Comparison of ENCODE assay signal across 8 mouse cellular contexts in the genomic region with DNA sequence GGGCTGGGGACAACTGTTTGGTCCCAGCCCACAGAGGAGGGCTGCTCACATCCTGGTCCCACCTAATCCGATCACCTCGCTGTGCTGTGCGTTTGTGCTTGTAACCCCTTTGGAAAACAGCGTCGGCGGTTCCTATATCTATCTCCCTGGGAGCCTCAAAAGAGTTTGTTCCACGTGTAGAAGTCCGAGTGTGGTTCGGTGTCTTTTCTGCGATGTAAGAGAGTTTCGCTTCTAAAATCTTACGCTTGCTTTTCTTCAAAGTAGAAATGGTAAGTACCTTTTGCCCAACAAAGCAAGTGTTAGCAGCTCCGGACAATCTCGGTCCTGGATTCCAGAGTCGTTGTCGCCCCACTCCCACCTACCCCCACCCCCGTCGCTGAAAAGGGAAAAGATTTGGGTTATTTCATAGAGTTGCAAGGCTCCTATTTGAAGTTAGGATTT. TPM values are rescaled to one million over a fixed set of nuclear protein-coding genes. Genes with fewer than 3 reads are reported as not detected.
A peak's percentile ranks its signal among the peaks of the same experiment; 100 is the strongest.
DNase-seq lines count a peak whose midpoint lies in the region; ATAC-seq lines count a peak whose summit lies in the region.

No protein-coding gene starts in this region.

- peak overlapping the region; percentile 54 for H3K4me3 ChIP-seq in kidney, embryonic 15.5 days (replicated peaks)
- H3K4me3 ChIP-seq in hindbrain, embryonic 15.5 days = peak overlapping the region; percentile 81
- H3K4me3 ChIP-seq in midbrain, embryonic 14.5 days (replicated peaks; ENCODE audit: low read depth, low read length) = peak overlapping the region; percentile 68

- no peaks in the 10 kb centered on the region for H3K36me3 ChIP-seq in kidney, embryonic 15.5 days
- H3K36me3 ChIP-seq in hindbrain, embryonic 15.5 days = no peaks in the 10 kb centered on the region
- no peaks in the 10 kb centered on the region for H3K36me3 ChIP-seq in midbrain, embryonic 14.5 days (ENCODE audit: control insufficient read depth, insufficient read depth, low read length)

- H3K4me1 ChIP-seq in kidney, embryonic 15.5 days = peaks cover 20% of the 10 kb centered on the region
- peaks cover 18% of the 10 kb centered on the region for H3K4me1 ChIP-seq in hindbrain, embryonic 15.5 days (replicated peaks)
- 0 out of 2 replicates have a peak, but pooled peaks cover 8% of the 10 kb centered on the region for H3K4me1 ChIP-seq in midbrain, embryonic 14.5 days (ENCODE audit: control insufficient read depth, insufficient read depth, low read length)

- 0 out of 2 replicates have a peak, but pooled peaks have one; percentile 27 for ATAC-seq in kidney, embryonic 15.5 days (replicated peaks; ENCODE audit: low FRiP score)
- ATAC-seq in hindbrain, embryonic 15.5 days (ENCODE audit: low FRiP score, low read depth) = peak; percentile 44; the same call in 1 of the 2 replicates
- no peak; the same call in 1 of the 2 replicates for ATAC-seq in midbrain, embryonic 14.5 days (ENCODE audit: low FRiP score, low TSS enrichment)

- no peaks in the 10 kb centered on the region for H3K9me3 ChIP-seq in kidney, embryonic 15.5 days (replicated peaks)
- no peaks in the 10 kb centered on the region for H3K9me3 ChIP-seq in hindbrain, embryonic 15.5 days
- no peaks in the 10 kb centered on the region for H3K9me3 ChIP-seq in midbrain, embryonic 14.5 days (ENCODE audit: control insufficient read depth, low read length)

- peak overlapping the region; percentile 42 for H3K9ac ChIP-seq in kidney, embryonic 15.5 days
- peak overlapping the region; percentile 66; the same call in 1 of the 2 replicates for H3K9ac ChIP-seq in hindbrain, embryonic 15.5 days
- peak overlapping the region; percentile 60 for H3K9ac ChIP-seq in midbrain, embryonic 14.5 days (replicated peaks; ENCODE audit: low read length)

- no peak for DNase-seq in kidney, adult 8-10 months
- peak; percentile 54 for DNase-seq in embryo, embryonic 10.5 days (ENCODE audit: low spot score)
- DNase-seq in midbrain, embryonic 14.5 days = peak; percentile 56
- no peak for DNase-seq in c-Kit-positive CD71-positive TER-119-positive erythroid progenitor cells, embryonic 14.5 days (ENCODE audit: low spot score)
- no peak for DNase-seq in ovary, postnatal 14 days (ENCODE audit: low spot score)
- DNase-seq in urinary bladder, adult 18-20 months (ENCODE audit: low spot score in 2 of 2) = no peak

- peak overlapping the region; percentile 99 for H3K4me2 ChIP-seq in kidney, embryonic 15.5 days
- peak overlapping the region; percentile 84 for H3K4me2 ChIP-seq in hindbrain, embryonic 15.5 days
- peak overlapping the region; percentile 97 for H3K4me2 ChIP-seq in midbrain, embryonic 14.5 days (ENCODE audit: low read length)

- H3K27me3 ChIP-seq in kidney, embryonic 15.5 days = peaks cover 56% of the 10 kb centered on the region
- H3K27me3 ChIP-seq in hindbrain, embryonic 15.5 days = peaks cover 18% of the 10 kb centered on the region
- H3K27me3 ChIP-seq in midbrain, embryonic 14.5 days (ENCODE audit: control insufficient read depth, insufficient read depth, low read length) = peaks cover 38% of the 10 kb centered on the region

- H3K27ac ChIP-seq in kidney, embryonic 15.5 days = no peak overlapping the region
- no peak overlapping the region for H3K27ac ChIP-seq in hindbrain, embryonic 15.5 days (replicated peaks)
- H3K27ac ChIP-seq in midbrain, embryonic 14.5 days (replicated peaks; ENCODE audit: low read depth, low read length) = no peak overlapping the region

- 2% methylated on average over 18 of the region's 18 CpGs for WGBS in kidney, embryonic 15.5 days
- 2% methylated on average over 18 of the region's 18 CpGs for WGBS in hindbrain, embryonic 15.5 days
- whole genome bisulfite sequencing in midbrain, embryonic 14.5 days = 1% methylated on average over 18 of the region's 18 CpGs

RNA-seq across cellular contexts. Expression of a gene that starts 0.9 kb away (rescaled TPM):
- polyA plus RNA-seq in kidney, embryonic 15.5 days (2015; fragmentation: Nextera tagmentation; extraction: Ambion mirVana) = 1.4 and 1.5 TPM in 2 replicates
- 22.2 and 25.0 TPM in 2 replicates for polyA plus RNA-seq in hindbrain, embryonic 15.5 days (2015; fragmentation: Nextera tagmentation; extraction: Ambion mirVana)
- 14.7 and 17.3 TPM in 2 replicates for polyA plus RNA-seq in midbrain, embryonic 14.5 days (2014; fragmentation: Nextera tagmentation; extraction: Ambion mirVana)

Comparison
In these comparisons a context has a peak if more than half of its experiments do, and no peak if none do; other contexts are left out.
1. DNase-seq: peak in embryo, embryonic 10.5 days (single experiment) and midbrain, embryonic 14.5 days (single experiment); none in kidney, adult 8-10 months (0 of 2), c-Kit-positive CD71-positive TER-119-positive erythroid progenitor cells, embryonic 14.5 days (single experiment), ovary, postnatal 14 days (single experiment) and urinary bladder, adult 18-20 months (0 of 2).
2. Peak in every context shown above with its lines, with median percentiles within 50 percentile points of each other: H3K4me2 ChIP-seq, H3K4me3 ChIP-seq and H3K9ac ChIP-seq.